Mouse (Mus musculus) T-helper 17 cell (primary cell): Measurements from ENCODE around the gene Pkd1.

Experiments used
- in situ Hi-C, 2 experiments: fragments of 300-600 bp; cut with MboI, MseI; formaldehyde crosslinking; loops; 1 replicate in 1 of 2; 2 replicates in 1 of 2; pipeline ENCODE4 v1.15.1; 2025; ENCODE audit warnings: high pct_unique_total_duplicates in 2 of 2

The Pkd1 gene

DNA sequence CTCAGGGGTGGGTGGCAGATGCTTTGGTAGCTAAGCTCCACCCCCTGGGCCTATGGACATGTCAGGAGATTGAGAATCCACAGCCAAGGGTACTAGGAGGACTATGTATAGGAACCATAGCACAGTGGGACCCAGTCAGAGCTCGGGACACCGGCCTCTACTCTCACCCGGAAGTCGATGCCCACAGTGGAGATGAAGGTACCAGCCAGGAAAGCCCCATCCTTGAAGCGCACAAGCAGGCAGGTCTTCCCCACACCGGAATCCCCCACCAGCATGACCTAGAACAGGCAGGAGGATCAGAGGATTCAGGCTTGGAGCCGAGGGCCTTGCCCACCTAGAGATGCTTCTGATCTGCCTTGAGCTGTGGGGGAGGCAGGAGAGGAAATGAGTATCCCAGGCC lies 17.6 kb upstream of the Pkd1 start:
- in situ Hi-C loops = no loop called here

- in situ Hi-C loops = no loop called here
These were observed 16.3 kb upstream of the Pkd1 start for GRCm38 (mm10) chr17:24533099-24533992.

- in situ Hi-C loops = no loop called here
These were observed 15.4 kb upstream of the Pkd1 start, which contains the start of gene Rab26 for GRCm38 (mm10) chr17:24534160-24534718. Rab26 (minus strand) TSS chr17:24534210.

GRCm38 (mm10) chr17:24535300-24535699 lies 14.3 kb upstream of the Pkd1 start:
- in situ Hi-C loops = loop anchor here in 1 of 2 experiments (5.0 kb wide), 1 partner anchor 122 kb away; the partner anchor contains the start of gene Npw

- in situ Hi-C loops = loop anchor here in 1 of 2 experiments (5.0 kb wide), 1 partner anchor 120 kb away; the partner anchor contains the start of gene Npw
These were observed 12.1 kb upstream of the Pkd1 start for GRCm38 (mm10) chr17:24537536-24537935.

- in situ Hi-C loops = loop anchor here in 1 of 2 experiments (5.0 kb wide), 1 partner anchor 118 kb away; the partner anchor contains the start of gene Npw
These were observed 10.7 kb upstream of the Pkd1 start for GRCm38 (mm10) chr17:24538950-24539349.

DNA sequence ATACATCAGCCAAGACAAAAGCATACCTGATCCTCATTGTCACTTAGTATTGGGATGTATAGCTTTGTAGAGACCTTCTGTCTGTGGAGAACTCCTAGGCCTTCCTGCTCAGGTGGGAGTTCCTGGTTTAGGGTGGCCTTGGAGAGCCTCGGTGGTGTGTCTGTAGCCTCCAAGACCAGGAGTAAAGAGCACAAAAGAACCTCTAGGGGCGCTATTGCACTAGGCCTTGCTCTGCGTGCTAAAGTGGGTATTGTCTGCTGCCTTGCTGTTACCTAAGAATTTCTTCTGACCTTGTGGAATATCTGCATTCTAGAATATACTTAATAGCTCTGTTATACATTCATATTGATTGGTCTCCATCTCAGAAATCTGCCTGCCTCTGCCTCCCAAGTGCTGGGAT lies 9.3 kb upstream of the Pkd1 start:
- in situ Hi-C loops = no loop called here

DNA sequence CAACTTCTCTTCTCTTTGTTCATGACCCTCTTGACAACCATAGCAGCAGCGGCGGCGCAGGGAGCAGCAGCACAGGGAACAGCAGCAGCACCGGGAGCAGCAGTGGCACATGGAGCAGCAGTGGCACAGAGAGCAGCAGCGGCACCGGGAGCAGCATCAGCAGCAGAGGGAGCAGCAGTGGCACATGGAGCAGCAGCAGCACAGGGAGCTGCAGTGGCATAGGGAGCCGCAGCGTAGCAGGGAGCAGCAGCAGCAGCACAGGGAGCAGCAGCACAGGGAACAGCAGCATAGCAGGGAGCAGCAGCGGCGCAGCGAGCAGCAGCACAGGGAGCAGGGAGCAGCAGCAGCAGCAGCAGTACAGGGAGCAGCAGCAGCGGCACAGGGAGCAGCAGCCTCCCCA lies 5.0 kb upstream of the Pkd1 start:
- in situ Hi-C loops = no loop called here

DNA sequence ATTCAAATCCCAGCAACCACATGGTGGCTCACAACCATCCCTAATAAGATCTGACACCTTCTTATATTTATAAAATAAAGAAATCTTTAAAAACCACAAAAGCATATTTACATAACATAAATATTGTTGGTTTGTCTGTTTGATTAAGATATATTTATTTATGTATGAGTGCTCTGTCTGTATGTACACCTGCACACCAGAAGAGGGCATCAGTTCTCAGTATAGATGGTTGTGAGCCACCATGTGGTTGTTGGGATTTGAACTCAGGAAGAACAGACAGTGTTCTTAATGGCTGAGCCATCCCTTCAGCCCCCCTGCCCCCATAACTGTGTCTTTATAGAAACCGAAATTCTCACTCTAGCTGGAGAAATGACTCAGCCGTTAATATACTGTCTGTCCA lies 4.4 kb upstream of the Pkd1 start:
- in situ Hi-C loops = no loop called here

DNA sequence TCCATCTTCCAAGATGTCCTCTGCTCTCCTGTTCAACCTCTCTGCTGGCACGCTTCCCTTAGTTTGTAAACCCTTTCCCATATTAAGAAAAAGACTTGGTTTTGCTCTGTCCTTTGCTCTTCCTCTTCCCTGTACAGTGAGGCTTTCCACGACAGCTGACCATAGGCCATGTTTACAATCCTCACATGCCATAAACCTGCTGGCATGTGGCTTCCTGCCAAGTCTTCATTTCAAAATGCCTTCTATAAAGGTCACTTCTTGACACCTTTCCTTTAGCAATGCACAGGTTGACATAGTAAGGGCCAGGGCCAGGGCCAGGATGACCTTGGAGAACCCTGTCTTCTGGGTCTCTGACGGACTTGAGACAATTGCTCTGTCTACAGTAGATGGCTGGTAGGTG lies 3.4 kb upstream of the Pkd1 start:
- in situ Hi-C loops = no loop called here

DNA sequence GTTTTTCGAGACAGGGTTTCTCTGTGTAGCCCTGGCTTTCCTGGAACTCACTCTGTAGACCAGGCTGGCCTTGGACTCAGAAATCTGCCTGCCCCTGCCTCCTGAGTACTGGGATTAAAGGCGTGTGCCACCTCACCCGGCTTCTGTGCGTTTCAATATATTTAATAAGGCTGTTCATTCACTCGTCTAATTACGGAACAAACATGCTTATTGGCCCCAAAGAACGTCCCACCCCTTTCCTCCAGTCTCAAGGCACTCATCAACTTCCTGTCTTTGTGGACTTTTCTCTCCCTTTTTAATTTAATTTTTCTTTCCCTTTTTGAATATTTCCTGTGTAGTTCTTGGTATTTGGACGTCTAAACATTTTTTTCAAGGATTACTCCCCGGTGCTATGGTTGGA lies 1.2 kb upstream of the Pkd1 start:
- in situ Hi-C loops = no loop called here

DNA sequence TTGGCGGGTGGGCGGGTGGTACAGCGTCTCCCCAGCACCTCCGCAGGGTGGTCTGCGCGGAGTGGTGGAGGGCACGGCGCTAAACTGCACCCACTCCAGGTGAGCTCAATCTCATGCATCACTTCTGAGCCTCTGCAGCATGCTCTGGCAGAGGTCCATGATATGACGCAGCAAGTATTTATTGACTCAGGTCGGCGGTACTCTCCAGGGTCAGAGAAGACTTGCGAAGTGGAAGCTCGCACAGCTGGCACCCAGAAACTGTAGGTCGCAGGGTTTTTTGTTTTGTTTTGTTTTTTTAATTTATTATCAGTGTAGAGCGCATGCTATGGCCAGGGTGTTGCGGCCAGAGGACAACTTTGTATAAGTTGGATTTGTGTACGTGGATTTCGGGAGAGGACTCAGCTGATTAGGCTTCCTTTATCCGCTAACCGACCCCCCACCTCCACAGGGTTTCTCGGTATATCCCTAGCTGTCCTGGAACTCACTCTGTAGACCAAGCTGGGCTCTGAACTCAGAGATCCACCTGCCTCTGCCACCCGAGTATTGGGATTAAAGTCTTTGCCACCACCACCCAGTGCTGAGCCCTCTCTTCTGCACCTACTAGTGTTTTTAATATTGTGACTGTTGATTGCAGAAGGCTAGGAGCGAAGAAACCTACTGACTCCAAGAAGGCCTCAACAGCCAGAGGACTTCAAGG lies 565 bp upstream of the Pkd1 start:
- in situ Hi-C loops = no loop called here

DNA sequence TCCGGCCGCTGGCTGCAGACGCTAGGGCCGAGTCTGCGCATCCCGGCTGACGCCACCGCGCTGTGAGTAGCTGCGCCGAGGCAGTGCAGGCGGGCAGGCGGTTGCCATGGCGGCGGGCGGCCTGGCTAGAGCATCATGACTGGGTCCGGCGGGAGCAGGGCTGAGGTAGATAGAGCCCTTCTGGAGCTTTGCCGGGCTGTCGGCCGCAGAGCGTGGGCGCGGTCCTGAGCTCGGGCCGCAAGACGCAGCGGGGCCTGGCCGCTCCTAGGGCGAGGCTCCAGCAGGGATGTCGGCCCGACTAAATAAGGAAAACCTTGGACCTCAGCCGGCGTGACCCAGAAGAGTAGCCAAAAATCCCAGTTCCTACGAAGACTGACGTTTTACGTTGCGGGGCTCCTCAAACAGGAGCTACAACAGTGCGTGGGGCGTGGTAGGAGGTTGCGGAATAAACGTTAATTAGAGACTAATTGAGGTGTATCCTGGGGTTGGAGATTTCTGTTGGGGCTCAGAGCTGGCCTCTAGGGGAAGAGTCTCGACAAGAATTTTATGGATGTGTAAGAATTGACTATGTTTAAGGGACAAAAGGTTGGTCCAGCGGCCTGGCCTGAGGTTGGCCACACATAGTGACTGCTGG lies 899 bp downstream of the Pkd1 start:
- in situ Hi-C loops = no loop called here

- in situ Hi-C loops = no loop called here
These were observed 1.4 kb downstream of the Pkd1 start for GRCm38 (mm10) chr17:24551050-24551444.

DNA sequence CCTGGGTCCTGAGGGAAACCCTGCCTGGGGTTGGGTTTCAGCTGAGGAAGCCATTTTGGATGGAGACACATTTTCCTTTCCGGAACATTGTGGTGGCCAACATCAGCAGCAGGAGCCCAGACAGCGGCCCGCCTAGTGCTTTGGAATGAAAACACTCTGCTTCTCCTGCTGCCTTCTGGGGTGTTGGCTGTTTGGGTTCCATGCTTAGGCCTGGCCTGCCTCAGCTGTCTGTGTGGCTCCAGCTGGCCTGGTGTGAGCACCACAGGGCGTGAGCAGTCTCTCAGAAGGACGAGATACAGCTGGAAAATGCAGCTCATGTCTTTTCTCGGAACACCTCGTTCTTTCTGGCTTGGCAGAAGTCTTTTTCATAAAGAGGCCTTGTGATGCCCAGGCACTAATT lies 7.5 kb downstream of the Pkd1 start:
- in situ Hi-C loops = no loop called here

DNA sequence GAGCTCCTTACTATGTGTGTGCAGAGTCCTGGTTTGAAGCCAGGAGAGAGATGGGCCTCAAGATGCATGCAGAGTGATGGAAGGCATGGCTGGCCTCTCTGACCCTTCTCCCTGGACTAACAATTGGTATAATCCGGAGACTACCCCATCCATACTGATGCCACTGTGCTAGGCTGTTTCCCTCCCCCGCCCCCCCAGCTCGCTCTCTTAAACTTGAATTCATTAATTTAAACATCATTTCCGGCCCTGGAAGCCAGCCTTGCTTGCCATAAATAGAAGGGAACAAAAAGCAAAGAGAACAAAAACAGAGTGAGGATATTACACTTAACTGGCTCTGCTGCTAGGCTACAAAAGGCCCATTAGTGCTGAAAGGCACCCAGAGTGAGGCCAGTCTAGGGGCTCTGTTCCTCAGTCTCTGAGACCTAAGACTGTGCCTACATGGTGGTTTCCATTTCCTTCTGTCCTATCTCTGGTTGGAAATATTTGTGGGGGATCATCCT lies 9.0 kb downstream of the Pkd1 start:
- in situ Hi-C loops = no loop called here

DNA sequence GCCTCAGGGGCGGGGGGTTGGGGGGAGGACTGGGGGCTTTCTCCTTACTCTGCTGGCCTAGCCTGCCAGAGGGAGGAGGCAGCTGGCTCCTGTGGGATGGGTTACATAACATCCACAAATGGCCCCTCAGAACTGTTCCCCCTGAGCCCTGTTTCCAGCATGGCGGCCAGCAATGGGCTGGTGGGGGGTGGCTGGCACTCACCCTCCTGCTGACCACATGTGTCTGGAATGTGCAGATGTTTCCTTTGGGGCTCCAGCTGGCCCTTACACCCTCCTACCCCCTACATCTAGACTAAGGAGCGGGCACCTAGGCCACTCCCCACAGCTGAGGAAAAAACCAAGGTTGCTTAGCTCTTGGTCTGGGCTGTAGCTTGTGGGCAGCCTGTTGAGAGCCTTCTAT lies 9.5 kb downstream of the Pkd1 start:
- in situ Hi-C loops = no loop called here

DNA sequence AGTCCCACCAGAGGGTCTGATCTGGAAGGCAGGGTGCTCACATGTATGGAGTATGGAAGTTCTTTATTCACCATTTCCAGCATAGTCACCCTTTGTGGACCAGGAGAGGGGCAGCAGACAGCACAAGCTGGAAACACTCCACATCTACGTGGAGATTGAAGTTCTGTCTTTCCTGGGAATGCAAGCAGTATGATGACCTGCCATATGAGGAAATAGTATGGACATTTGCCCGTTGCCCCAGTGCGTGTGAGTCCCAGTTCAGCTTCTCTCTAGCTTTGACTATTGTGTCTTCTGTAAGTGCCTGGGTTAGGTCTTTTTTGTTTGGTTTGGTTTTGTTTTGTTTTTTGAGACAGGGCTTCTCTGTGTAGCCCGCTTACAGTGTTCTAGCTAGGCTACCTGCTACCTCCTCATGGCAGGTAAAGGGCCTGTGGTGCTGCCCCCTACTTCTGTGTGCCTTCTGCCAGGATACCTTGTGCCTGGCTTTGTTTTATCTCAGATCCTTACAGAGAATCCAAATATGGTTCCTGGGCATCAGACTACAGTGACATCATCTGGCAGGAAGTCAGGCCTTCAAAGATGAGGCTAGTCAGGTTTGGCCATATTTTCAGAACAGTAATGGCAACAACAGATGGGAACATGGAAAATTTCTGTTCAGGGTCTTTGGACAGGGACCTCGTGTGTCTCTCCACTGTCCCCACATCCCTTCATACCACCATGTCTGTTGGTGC lies 10.8 kb downstream of the Pkd1 start:
- in situ Hi-C loops = no loop called here

DNA sequence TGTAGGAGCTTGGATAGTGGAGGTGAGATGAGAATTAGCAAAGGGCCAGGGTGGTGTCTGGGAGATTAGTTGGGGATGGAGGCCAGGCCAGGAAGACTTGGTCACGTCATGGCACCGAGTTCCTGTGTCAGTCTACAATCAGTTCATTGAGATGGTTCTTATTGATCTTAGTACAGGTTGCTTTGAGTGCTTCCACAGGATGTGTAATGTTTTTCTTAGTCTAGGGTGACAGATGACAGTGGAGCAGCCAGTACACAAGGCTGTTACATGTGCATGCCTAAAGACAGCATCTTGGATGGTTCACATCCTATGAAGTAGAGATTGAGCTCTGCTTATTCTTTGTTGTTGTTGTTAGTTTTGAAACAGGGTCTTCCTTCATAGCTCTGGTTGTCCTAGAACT lies 12.0 kb downstream of the Pkd1 start:
- in situ Hi-C loops = no loop called here

GRCm38 (mm10) chr17:24563638-24564037 lies 14.0 kb downstream of the Pkd1 start:
- in situ Hi-C loops = no loop called here

DNA sequence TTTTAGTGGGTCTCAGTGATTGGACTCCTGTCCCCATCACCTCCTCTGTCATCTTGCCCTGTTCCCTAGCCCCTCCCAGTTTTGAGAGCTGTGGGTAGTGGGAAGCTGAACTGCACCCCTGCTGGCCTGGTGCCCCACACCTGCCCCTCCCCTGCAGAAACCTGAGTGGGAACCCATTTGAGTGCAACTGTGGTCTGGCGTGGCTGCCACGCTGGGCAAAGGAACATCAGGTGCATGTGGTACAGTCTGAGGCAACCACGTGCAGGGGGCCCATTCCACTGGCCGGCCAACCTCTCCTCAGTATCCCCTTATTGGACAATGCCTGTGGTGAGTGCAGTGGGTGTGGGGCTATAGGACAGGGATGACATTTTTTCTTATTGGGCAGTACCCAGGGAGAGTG lies 14.8 kb downstream of the Pkd1 start:
- in situ Hi-C loops = no loop called here
